Mouse (Mus musculus): Measurements from ENCODE around the gene Kpna3. TPM values are rescaled to one million over a fixed set of nuclear protein-coding genes. Genes with fewer than 3 reads are reported as not detected.

The Kpna3 gene
- polyA plus RNA-seq, 1 experiment from 2014 or later = 22.5 TPM

Other genes with a start within 250 kb of the Kpna3 start
- gene Sgcg, start 181.4 kb downstream of the Kpna3 start, polyA plus RNA-seq (2015; fragmentation: Nextera tagmentation; extraction: Ambion mirVana) = 0.66 and 0.93 TPM in 2 replicates
- 2.5 and 2.6 TPM in 2 replicates for gene Arl11, start 130.1 kb downstream of the Kpna3 start, polyA plus RNA-seq (2015; fragmentation: Nextera tagmentation; extraction: Ambion mirVana)
- 4.9 and 5.1 TPM in 2 replicates for gene Ebpl, start 79.4 kb downstream of the Kpna3 start, polyA plus RNA-seq (2015; fragmentation: Nextera tagmentation; extraction: Ambion mirVana)
- gene Spryd7, start 117.0 kb upstream of the Kpna3 start, polyA plus RNA-seq (2015; fragmentation: Nextera tagmentation; extraction: Ambion mirVana) = 6.8 and 8.3 TPM in 2 replicates
- gene Trim13, start 158.4 kb upstream of the Kpna3 start, polyA plus RNA-seq (2015; fragmentation: Nextera tagmentation; extraction: Ambion mirVana) = 3.4 and 3.7 TPM in 2 replicates
- gene Kcnrg, start 167.6 kb upstream of the Kpna3 start, polyA plus RNA-seq (2015; fragmentation: Nextera tagmentation; extraction: Ambion mirVana) = 0.32 and 0.44 TPM in 2 replicates

All from liver, embryonic 15.5 days (tissue).